Mouse (Mus musculus) Patski (cell line): Measurements from ENCODE around the gene Oxct2a. TPM values are rescaled to one million over a fixed set of nuclear protein-coding genes. Genes with fewer than 3 reads are reported as not detected.
"Not testable (repeated sequence)": the region's sequence is repeated elsewhere in the genome, so short reads cannot be mapped to it uniquely, and the experiment has no call there.

Experiments used
- ATAC-seq: fragments of 100-300 bp; one replicate; pipeline ENCODE4 v1.8.0; 2021
- CTCF ChIA-PET: fragments of 350-600 bp; sonication (Branson Sonifier 250); formaldehyde crosslinking; loops from one replicate; lab custom pipeline; 2022; ENCODE audit warnings: inconsistent platforms; lab: Charles Lee
- POLR2A ChIA-PET: fragments of 350-600 bp; sonication (Branson Sonifier 250); formaldehyde crosslinking; loops from one replicate; lab custom pipeline; 2022; ENCODE audit warnings: antibody characterized with exemption, inconsistent platforms; lab: Charles Lee
- DNase-seq: peaks from one replicate; pipeline ENCODE4 v3.0.0-alpha.2; 2011; ENCODE audit warnings: low read depth, low spot score
- H3K27me3 ChIP-seq: fragments of 371-371 bp; one replicate; pipeline ENCODE4 v1.5.1; 2021
- CTCF ChIP-seq: fragments of 100-300 bp; IDR thresholded peaks from one replicate; pipeline ENCODE4 v1.5.1; 2021
- in situ Hi-C: fragments of 300-500 bp; cut with MboI; formaldehyde crosslinking; loops from 3 replicates; pipeline ENCODE4 v1.11.1; 2018; ENCODE audit warnings: low pct_unique_long_range_greater_than_20kb, mixed read lengths
- polyA plus RNA-seq: library from polyadenylated mRNA; unstranded; gene quantifications from one replicate; pipeline ENCODE4 v1.2.3, GENCODE M21; 2021

The Oxct2a gene
- polyA plus RNA-seq, 1 experiment from 2014 or later: not detected

- DNase-seq: no peak
- in situ Hi-C loops: no loop called here
- H3K27me3 ChIP-seq: no peaks in the 10 kb centered on the region
- ATAC-seq: no peak
- ChIA-PET POLR2A (no interaction called here), CTCF (interaction anchor here (1.3 kb wide), 2 partner anchors 9 to 12 kb away, joined by 3 to 5 read pairs; no protein-coding TSS in a partner anchor)
- TF ChIP-seq CTCF: no peak
These were observed 29.6 kb downstream of the Oxct2a start for GRCm38 (mm10) chr4:123293661-123294443.

DNA sequence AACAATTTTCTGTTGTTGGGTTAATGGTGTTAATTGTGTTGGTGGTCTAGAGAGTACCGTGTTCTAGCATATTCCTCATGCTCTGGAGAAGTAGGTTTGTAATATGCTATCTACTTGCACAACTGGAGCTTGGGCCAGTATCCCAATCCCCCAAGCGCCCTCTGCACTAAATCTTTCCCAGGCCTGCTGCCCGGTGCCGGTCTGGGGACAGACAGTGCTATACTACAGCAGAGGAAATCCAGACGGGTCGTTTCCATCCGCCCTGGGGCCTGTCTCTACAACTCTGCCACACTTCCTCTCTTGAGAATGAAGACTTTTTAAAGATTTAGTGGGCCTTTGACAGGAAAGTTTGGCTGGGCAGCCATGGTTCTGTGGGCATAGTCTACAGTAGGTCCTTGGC is 30.4 kb downstream of the Oxct2a start:
- ATAC-seq (no peak), DNase-seq (no peak)
- POLR2A ChIA-PET: no interaction called here
- in situ Hi-C loops: no loop called here
- CTCF ChIA-PET: interaction anchor here (1.3 kb wide), 2 partner anchors 8 to 13 kb away, joined by 3 to 5 read pairs; no protein-coding TSS in a partner anchor
- no peaks in the 10 kb centered on the region for H3K27me3 ChIP-seq
- no peak for TF ChIP-seq CTCF

DNA sequence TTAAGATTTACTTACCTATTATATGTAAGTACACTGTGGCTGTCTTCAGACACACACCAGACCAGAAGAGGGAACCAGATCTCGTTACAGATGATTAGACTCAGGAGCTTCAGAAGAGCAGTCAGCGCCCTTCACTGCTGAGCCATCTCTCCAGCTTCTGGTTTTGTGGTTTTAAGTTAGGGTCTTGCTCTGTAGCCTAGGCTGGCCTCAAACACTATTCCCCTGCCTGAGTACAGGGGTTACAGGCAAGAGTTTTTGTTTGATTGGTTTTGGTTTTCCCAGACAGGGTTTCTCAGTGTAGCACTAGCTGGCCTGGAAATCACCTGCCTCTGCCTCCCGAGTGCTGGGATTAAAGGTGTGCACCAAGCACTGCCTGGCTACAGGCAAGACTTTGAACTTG is 31.0 kb downstream of the Oxct2a start:
- POLR2A ChIA-PET: no interaction called here
- no peak for DNase-seq
- H3K27me3 ChIP-seq: no peaks in the 10 kb centered on the region
- no peak for ATAC-seq
- no peak for TF ChIP-seq CTCF
- in situ Hi-C loops: no loop called here
- CTCF ChIA-PET: no interaction called here

DNA sequence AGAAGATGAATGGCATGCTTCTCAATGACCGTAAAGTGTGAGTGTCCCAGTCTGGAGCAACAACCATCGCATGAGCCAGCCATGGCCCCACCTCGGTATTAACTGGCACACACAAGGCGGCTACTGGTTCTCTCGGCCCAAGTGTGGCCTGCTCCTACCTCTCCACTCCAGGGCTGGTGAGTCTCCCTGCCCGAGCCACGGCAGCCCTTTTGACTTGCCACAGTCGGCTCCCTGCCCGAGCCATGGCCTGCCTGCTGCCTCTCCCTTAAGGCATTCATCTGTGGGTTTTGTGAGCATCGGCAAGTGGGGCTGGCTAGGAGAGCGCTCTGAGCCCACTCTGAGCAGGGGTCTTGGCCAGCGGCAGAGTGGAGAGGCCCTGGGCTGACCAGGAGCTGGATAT is 34.4 kb downstream of the Oxct2a start:
- POLR2A ChIA-PET: no interaction called here
- DNase-seq (no peak), ATAC-seq (no peak)
- CTCF ChIA-PET: no interaction called here
- in situ Hi-C loops: no loop called here
- TF ChIP-seq CTCF: no peak
- H3K27me3 ChIP-seq: no peaks in the 10 kb centered on the region

GRCm38 (mm10) chr4:123286790-123287189 is 36.6 kb downstream of the Oxct2a start:
- CTCF ChIA-PET: no interaction called here
- TF ChIP-seq CTCF: no peak
- POLR2A ChIA-PET: no interaction called here
- in situ Hi-C loops: no loop called here
- no peaks in the 10 kb centered on the region for H3K27me3 ChIP-seq
- DNase-seq: no peak
- no peak for ATAC-seq

- no peak for TF ChIP-seq CTCF
- ChIA-PET POLR2A (interaction anchor here (0.6 kb wide), 1 partner anchor 462 kb away, joined by 3 read pairs; no protein-coding TSS in a partner anchor), CTCF (interaction anchor here (1.0 kb wide), 2 partner anchors 9 to 21 kb away, joined by 3 to 4 read pairs; no protein-coding TSS in a partner anchor)
- ATAC-seq (no peak), DNase-seq (no peak)
- no peaks in the 10 kb centered on the region for H3K27me3 ChIP-seq
- in situ Hi-C loops: no loop called here
These were observed 38.5 kb downstream of the Oxct2a start for GRCm38 (mm10) chr4:123284731-123285624.

DNA sequence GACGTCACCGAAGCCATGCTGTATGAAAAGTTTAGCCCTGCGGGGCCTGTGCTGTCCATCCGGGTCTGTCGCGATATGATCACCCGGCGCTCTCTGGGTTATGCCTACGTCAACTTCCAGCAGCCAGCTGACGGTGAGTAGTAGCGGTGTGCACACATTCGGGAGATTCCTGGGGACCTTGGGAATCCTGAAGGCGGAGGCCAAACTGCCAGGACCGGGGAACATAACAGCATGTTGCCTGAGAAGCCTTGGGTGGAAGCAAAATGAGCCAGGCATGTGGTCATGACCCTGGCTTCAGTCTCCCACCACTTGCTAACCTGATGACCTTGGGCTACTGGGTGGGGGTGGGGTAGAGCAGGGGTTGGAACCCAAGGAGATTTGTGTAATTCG is 39.8 kb downstream of the Oxct2a start:
- H3K27me3 ChIP-seq, CTCF ChIA-PET, POLR2A ChIA-PET, DNase-seq, in situ Hi-C loops: not testable (repeated sequence)
- peak; percentile 24 for ATAC-seq

- POLR2A ChIA-PET, CTCF ChIA-PET: not testable (repeated sequence)
These were observed 40.3 kb downstream of the Oxct2a start for GRCm38 (mm10) chr4:123282915-123283674.

DNA sequence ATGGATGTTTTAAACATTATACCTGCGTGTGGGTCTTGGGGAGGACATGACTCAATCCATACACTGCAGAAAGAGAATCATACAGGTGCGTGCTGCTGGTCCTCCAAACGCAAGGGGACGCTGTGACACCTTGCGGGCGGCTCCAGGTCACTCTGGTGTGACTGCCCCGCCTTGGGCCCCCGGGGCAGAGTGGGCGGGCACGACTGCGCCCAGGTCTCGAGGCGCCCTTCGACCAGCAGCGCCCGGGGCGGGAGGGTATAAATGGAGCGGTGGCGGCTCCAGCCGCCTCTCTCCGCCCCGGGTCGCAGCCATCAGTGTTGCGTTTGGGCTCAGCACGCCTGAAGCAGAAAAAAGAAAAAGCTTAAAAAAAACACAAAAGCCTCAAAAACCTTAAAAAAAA is 40.9 kb downstream of the Oxct2a start:
- no peaks in the 10 kb centered on the region for H3K27me3 ChIP-seq
- ChIA-PET CTCF (no interaction called here), POLR2A (no interaction called here)
- in situ Hi-C loops: no loop called here
- ATAC-seq (peak; percentile 80), DNase-seq (no peak)
- TF ChIP-seq CTCF: peak; percentile 78

More at GRCm38 (mm10) chr4:123282915-123283674, 40.3 kb downstream of the Oxct2a start:
- DNase-seq, in situ Hi-C loops, H3K27me3 ChIP-seq: not testable (repeated sequence)
- peak; percentile 23 for ATAC-seq

- DNase-seq: no peak
- no peak for ATAC-seq
- TF ChIP-seq CTCF: no peak
- in situ Hi-C loops: no loop called here
- POLR2A ChIA-PET: no interaction called here
- no peaks in the 10 kb centered on the region for H3K27me3 ChIP-seq
- CTCF ChIA-PET: interaction anchor here (1.4 kb wide), 1 partner anchor 25 kb away, joined by 4 read pairs; no protein-coding TSS in a partner anchor
These were observed 43.3 kb downstream of the Oxct2a start for GRCm38 (mm10) chr4:123280117-123280516.

Other genes starting within 250 kb of the Oxct2a start
- 0.06 TPM for gene Bmp8b, start 218.5 kb downstream of the Oxct2a start, polyA plus RNA-seq
- not detected for gene Oxct2b, start 207.4 kb downstream of the Oxct2a start, polyA plus RNA-seq
- gene Ppie, start 183.7 kb downstream of the Oxct2a start, polyA plus RNA-seq: 37.2 TPM
- not detected for gene Hpcal4, start 140.4 kb downstream of the Oxct2a start, polyA plus RNA-seq
- gene Nt5c1a, start 122.1 kb downstream of the Oxct2a start, polyA plus RNA-seq: not detected
- gene Heyl, start 90.1 kb downstream of the Oxct2a start, polyA plus RNA-seq: not detected
- gene Pabpc4, start 61.3 kb downstream of the Oxct2a start, polyA plus RNA-seq: 59.9 TPM
- gene Bmp8a, start 19.6 kb upstream of the Oxct2a start, polyA plus RNA-seq: not detected